Mouse (Mus musculus) spleen, adult 2 months (tissue): ENCODE measurements at regions not wholly inside any gene's neighbourhood (a gene's known extent, or its start where the extent isn't known, plus 50 kb on each side); places are given as distances from the start of the nearest gene placed in this dataset.

ENCODE experiments used
- DNase-seq, 2 experiments: peaks; one replicate each; pipeline versions ENCODE4 v3.0.0 to v3.0.0-alpha.2; 2012 to 2021; ENCODE audit warnings: low spot score in 2 of 2, low read depth in 1 of 2
- H3K27ac ChIP-seq: fragments of 200-500 bp; 2 replicates; pipeline ENCODE4 v1.5.1; 2012; ENCODE audit warnings: low read length, inconsistent platforms; ENCODE audit not compliant: insufficient read depth
- H3K27me3 ChIP-seq: fragments of 200-500 bp; 2 replicates; pipeline ENCODE4 v1.6.1; 2012; ENCODE audit warnings: mild to moderate bottlenecking, moderate library complexity, low read length, inconsistent platforms; ENCODE audit not compliant: control insufficient read depth, insufficient read depth
- H3K36me3 ChIP-seq: fragments of 200-500 bp; 2 replicates; pipeline ENCODE4 v1.6.1; 2012; ENCODE audit warnings: mild to moderate bottlenecking, low read length, inconsistent platforms; ENCODE audit not compliant: control insufficient read depth, insufficient read depth
- H3K4me1 ChIP-seq: fragments of 200-500 bp; 2 replicates; pipeline ENCODE4 v1.6.1; 2011; ENCODE audit warnings: inconsistent platforms; ENCODE audit not compliant: control insufficient read depth, insufficient read depth, insufficient read length
- H3K4me3 ChIP-seq: fragments of 200-500 bp; 2 replicates; pipeline ENCODE4 v1.5.1; 2011; ENCODE audit warnings: mild to moderate bottlenecking, inconsistent platforms; ENCODE audit not compliant: insufficient read depth, insufficient read length; ENCODE audit errors: extremely low read depth
- CTCF ChIP-seq: fragments of 200-500 bp; IDR thresholded peaks from 2 replicates; pipeline ENCODE4 v1.5.1; 2011; ENCODE audit warnings: mild to moderate bottlenecking, inconsistent platforms; ENCODE audit not compliant: insufficient read depth, insufficient read length, insufficient replicate concordance; ENCODE audit errors: extremely low read depth
- POLR2A ChIP-seq: fragments of 200-500 bp; IDR thresholded peaks from 2 replicates; pipeline ENCODE4 v1.6.1; 2011; ENCODE audit warnings: low read depth, low read length, inconsistent platforms
- WGBS: fragments of 180-500 bp; shearing (Covaris S2); methylation state at CpG from one replicate; pipeline ENCODE4 v1.1.7; 2018; 5-methylcytosine and 5-hydroxymethylcytosine counted together

- Histone ChIP-seq H3K4me3 (no peak overlapping the region), H3K27me3 (no peaks in the 10 kb centered on the region), H3K27ac (no peak overlapping the region), H3K4me1 (0 out of 2 replicates have a peak, but pooled peaks cover 3% of the 10 kb centered on the region), H3K36me3 (no peaks in the 10 kb centered on the region)
- TF ChIP-seq CTCF (no peak), POLR2A (no peak)
- no peak for DNase-seq
- WGBS = 39% methylated on average over 11 of the region's 11 CpGs
Measured at GRCm38 (mm10) chr1:136730638-136731037, 105.9 kb downstream of the Zfp281 start.

- Histone ChIP-seq H3K36me3 (no peaks in the 10 kb centered on the region), H3K27me3 (no peaks in the 10 kb centered on the region), H3K27ac (no peak overlapping the region), H3K4me3 (no peak overlapping the region), H3K4me1 (no peaks in the 10 kb centered on the region)
- 71% methylated on average over 5 of the region's 5 CpGs for WGBS
- DNase-seq = no peak
- TF ChIP-seq CTCF (no peak), POLR2A (no peak)
Measured at GRCm38 (mm10) chr1:136738030-136738429, 113.3 kb downstream of the Zfp281 start.

- 55% methylated on average over 5 of the region's 5 CpGs for WGBS
- peak in 1 of 2 experiments; percentile 34 for DNase-seq
- peak; percentile 55; the same call in 1 of the 2 replicates for TF ChIP-seq CTCF
- no peak for TF ChIP-seq POLR2A
Measured at GRCm38 (mm10) chr1:136739486-136739885, 114.8 kb downstream of the Zfp281 start.

GRCm38 (mm10) chr1:136741061-136741460, 116.4 kb downstream of the Zfp281 start:
- 89% methylated on average over 10 of the region's 10 CpGs for WGBS
- Histone ChIP-seq H3K27me3 (no peaks in the 10 kb centered on the region), H3K4me3 (no peak overlapping the region), H3K36me3 (no peaks in the 10 kb centered on the region), H3K4me1 (no peaks in the 10 kb centered on the region), H3K27ac (no peak overlapping the region)
- TF ChIP-seq CTCF (no peak), POLR2A (no peak)
- DNase-seq = no peak

More at GRCm38 (mm10) chr1:136739486-136739885, 114.8 kb downstream of the Zfp281 start:
- no peak overlapping the region for H3K4me3 ChIP-seq
- no peaks in the 10 kb centered on the region for H3K36me3 ChIP-seq
- no peaks in the 10 kb centered on the region for H3K27me3 ChIP-seq
- H3K27ac ChIP-seq = no peak overlapping the region
- H3K4me1 ChIP-seq = no peaks in the 10 kb centered on the region

GRCm38 (mm10) chr1:136749188-136749587, 124.5 kb downstream of the Zfp281 start:
- no peak overlapping the region for H3K27ac ChIP-seq
- no peaks in the 10 kb centered on the region for H3K36me3 ChIP-seq
- TF ChIP-seq CTCF (peak; percentile 40; the same call in 1 of the 2 replicates), POLR2A (no peak)
- WGBS = 57% methylated on average over 8 of the region's 8 CpGs
- H3K4me3 ChIP-seq = no peak overlapping the region
- H3K4me1 ChIP-seq = no peaks in the 10 kb centered on the region; the same call in 1 of the 2 replicates
- DNase-seq = peak in 1 of 2 experiments; percentile 27
- no peaks in the 10 kb centered on the region for H3K27me3 ChIP-seq

GRCm38 (mm10) chr1:136751464-136752191, 126.9 kb downstream of the Zfp281 start:
- WGBS = 80% methylated on average over 14 of the region's 14 CpGs
- H3K4me1 ChIP-seq = no peaks in the 10 kb centered on the region; the same call in 1 of the 2 replicates

GRCm38 (mm10) chr1:136754286-136754685, 129.6 kb downstream of the Zfp281 start:
- Histone ChIP-seq H3K4me1 (no peaks in the 10 kb centered on the region; the same call in 1 of the 2 replicates), H3K4me3 (no peak overlapping the region), H3K27ac (no peak overlapping the region), H3K27me3 (no peaks in the 10 kb centered on the region), H3K36me3 (no peaks in the 10 kb centered on the region)
- 96% methylated on average over 6 of the region's 6 CpGs for WGBS
- no peak for DNase-seq
- no peak for TF ChIP-seq CTCF
- no peak for TF ChIP-seq POLR2A

More at GRCm38 (mm10) chr1:136751464-136752191, 126.9 kb downstream of the Zfp281 start:
- TF ChIP-seq CTCF (no peak), POLR2A (no peak)
- no peak for DNase-seq
- Histone ChIP-seq H3K36me3 (no peaks in the 10 kb centered on the region), H3K4me3 (no peak overlapping the region), H3K27ac (no peak overlapping the region), H3K27me3 (no peaks in the 10 kb centered on the region)
